Mouse (Mus musculus): ENCODE data around the gene Tmem191c. TPM values are rescaled to one million over a fixed set of nuclear protein-coding genes. Genes with fewer than 3 reads are reported as not detected.

Tmem191c gene
- polyA plus RNA-seq, 1 experiment: 10.6 TPM

DNA sequence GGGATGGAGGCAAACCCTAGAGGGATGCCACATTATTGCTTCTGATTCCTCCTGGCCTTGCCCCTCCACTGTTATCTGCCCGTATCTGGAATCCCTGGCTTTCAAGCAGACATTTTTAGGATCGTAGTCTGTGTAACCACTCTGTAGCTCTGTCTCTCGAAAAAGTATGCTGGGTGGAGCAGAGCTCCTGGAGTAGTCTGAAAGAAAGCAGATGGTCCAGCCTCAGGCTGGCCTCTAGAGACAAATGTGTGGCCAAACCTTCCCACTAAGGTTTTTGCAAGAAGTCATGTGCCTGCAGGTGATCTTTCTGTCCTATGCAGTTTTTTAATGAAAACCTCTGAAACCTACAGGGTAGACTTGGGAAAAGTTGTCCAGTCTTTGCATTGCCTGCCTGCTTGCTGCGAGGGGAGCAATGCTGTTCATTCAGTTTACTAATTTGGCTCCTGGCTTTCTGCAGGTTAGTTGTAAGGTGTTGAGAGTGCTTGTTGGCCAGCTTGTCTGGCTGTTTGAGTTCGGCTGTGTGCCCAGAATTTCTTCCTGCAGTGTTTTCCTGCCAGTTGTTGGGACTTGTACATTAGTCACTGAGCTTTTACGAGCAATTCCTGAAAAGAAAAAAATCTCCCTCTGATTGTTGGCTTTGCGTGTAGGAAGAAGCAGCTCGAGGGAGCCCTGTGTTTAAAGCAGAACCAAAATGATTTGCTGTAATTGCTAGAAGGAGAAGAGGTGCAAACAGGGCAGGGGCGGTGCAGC, 40.8 kb upstream of the Tmem191c start:
- Histone ChIP-seq H3K27me3 (ENCODE audit: control insufficient read depth, insufficient read depth, low read length) (no peaks in the 10 kb centered on the region), H3K4me1 (ENCODE audit: control insufficient read depth, insufficient read depth, insufficient read length, low read length) (peaks cover 35% of the 10 kb centered on the region), H3K36me3 (ENCODE audit: control insufficient read depth, insufficient read depth, low read length) (no peaks in the 10 kb centered on the region), H3K4me3 (ENCODE audit: low read depth, low read length) (no peak overlapping the region), H3K27ac (ENCODE audit: insufficient read depth, low read depth, low read length) (0 out of 2 replicates have a peak overlapping the region, but pooled peaks have one; percentile 18)
- 11% methylated on average over 9 of the region's 9 CpGs for WGBS
- TF ChIP-seq CTCF (IDR thresholded peaks at IDR 0.05; ENCODE audit: extremely low read depth, insufficient read length, insufficient replicate concordance, low read depth, low read length) (no peak), POLR2A (IDR thresholded peaks at IDR 0.05; ENCODE audit: low read depth, low read length) (no peak)

DNA sequence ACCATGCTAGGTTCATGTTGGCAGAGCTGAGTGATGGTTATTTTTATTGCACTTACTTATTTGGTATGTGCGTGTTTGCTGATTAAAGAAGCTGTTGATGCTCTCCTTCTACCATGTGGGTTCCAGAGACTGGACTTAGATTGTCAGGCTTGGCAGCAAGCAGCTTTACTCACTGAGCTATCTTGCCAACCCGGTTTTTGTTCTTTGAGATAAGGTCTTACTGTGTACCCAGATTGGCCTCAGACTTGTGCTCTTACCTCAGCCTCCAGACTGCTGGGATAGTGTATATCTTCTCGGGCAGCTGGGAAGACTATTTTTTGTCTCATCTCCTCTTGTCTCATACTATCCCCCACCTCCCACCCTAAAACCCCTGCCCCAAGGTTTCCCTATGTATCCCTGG, 38.2 kb upstream of the Tmem191c start:
- Histone ChIP-seq H3K4me1 (ENCODE audit: control insufficient read depth, insufficient read depth, insufficient read length, low read length) (peaks cover 36% of the 10 kb centered on the region), H3K4me3 (ENCODE audit: low read depth, low read length) (no peak overlapping the region), H3K27me3 (ENCODE audit: control insufficient read depth, insufficient read depth, low read length) (no peaks in the 10 kb centered on the region), H3K27ac (ENCODE audit: insufficient read depth, low read depth, low read length) (no peak overlapping the region), H3K36me3 (ENCODE audit: control insufficient read depth, insufficient read depth, low read length) (no peaks in the 10 kb centered on the region)
- WGBS: 18% methylated on average over 3 of the region's 3 CpGs
- TF ChIP-seq POLR2A (IDR thresholded peaks at IDR 0.05; ENCODE audit: low read depth, low read length) (no peak), CTCF (IDR thresholded peaks at IDR 0.05; ENCODE audit: extremely low read depth, insufficient read length, insufficient replicate concordance, low read depth, low read length) (no peak)

DNA sequence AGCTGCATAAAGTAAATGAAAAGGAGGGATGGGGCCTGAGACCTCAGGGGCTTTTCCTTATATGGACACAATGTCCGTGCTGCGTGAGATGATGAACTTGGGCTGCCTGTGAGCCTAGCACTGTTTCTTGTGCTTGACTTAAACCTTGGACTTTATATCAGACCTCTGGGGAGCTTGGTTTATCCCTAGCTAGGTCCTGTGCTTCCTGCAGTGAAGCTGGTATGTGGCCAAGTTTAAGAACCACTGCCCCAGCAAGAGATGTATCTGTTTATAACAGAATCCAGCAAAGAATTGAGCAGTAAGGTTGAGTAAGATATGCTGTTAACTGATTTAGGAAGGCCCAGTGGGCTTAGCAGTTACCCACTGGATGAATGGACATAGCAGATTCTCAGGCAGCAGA, 36.5 kb upstream of the Tmem191c start:
- WGBS: 19% methylated on average over 2 of the region's 2 CpGs
- Histone ChIP-seq H3K4me1 (ENCODE audit: control insufficient read depth, insufficient read depth, insufficient read length, low read length) (peaks cover 40% of the 10 kb centered on the region), H3K36me3 (ENCODE audit: control insufficient read depth, insufficient read depth, low read length) (no peaks in the 10 kb centered on the region), H3K4me3 (ENCODE audit: low read depth, low read length) (no peak overlapping the region), H3K27ac (ENCODE audit: insufficient read depth, low read depth, low read length) (no peak overlapping the region), H3K27me3 (ENCODE audit: control insufficient read depth, insufficient read depth, low read length) (no peaks in the 10 kb centered on the region)
- TF ChIP-seq POLR2A (IDR thresholded peaks at IDR 0.05; ENCODE audit: low read depth, low read length): no peak

DNA sequence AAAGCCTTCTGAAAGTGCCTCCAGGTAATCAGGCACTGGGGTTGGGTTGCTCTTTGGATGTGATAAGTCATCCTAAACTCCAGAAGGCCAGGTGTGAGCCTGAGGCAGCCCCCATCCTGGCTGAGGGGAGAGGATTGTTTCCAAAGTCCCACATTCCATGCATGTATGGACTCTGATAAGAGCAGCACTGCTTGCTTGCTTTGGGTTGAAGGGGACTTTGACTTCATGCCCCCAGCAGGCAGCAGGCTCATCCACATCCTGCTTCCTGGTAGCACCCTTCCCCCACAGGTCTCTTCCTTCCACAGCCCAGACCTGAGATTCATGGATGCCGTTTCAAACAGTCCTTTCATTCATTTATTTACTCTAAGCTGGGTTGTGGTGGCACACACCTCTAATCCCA, 32.1 kb upstream of the Tmem191c start:
- H3K27ac ChIP-seq (ENCODE audit: insufficient read depth, low read depth, low read length): peak overlapping the region; percentile 40; the same call in 1 of the 2 replicates
- H3K4me3 ChIP-seq (ENCODE audit: low read depth, low read length): no peak overlapping the region
- no peak for TF ChIP-seq CTCF (IDR thresholded peaks at IDR 0.05; ENCODE audit: extremely low read depth, insufficient read length, insufficient replicate concordance, low read depth, low read length)
- no peak for TF ChIP-seq POLR2A (IDR thresholded peaks at IDR 0.05; ENCODE audit: low read depth, low read length)
- no peaks in the 10 kb centered on the region for H3K27me3 ChIP-seq (ENCODE audit: control insufficient read depth, insufficient read depth, low read length)
- H3K4me1 ChIP-seq (ENCODE audit: control insufficient read depth, insufficient read depth, insufficient read length, low read length): peaks cover 27% of the 10 kb centered on the region
- 6% methylated on average over 1 of the region's 1 CpGs for WGBS
- H3K36me3 ChIP-seq (ENCODE audit: control insufficient read depth, insufficient read depth, low read length): no peaks in the 10 kb centered on the region

DNA sequence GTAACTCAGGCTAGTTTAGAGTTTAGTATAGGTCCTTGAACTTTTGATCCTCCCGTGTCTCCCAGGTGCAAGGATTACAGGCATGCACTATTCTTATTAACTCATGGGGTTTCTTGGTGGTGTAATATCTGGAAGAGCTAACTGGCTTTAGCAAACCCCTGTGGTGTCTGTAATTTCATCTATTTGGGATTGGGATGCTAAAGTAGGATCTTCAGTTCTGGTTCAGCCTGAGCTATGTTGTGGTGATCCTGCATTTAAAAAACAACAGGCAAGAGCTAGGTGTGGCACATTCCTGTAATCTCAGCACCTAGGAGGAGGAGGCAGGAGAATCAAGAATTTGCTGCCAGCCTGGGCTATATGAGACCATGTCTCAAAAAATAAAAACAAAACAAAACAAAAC, 30.9 kb upstream of the Tmem191c start:
- TF ChIP-seq POLR2A (IDR thresholded peaks at IDR 0.05; ENCODE audit: low read depth, low read length) (no peak), CTCF (IDR thresholded peaks at IDR 0.05; ENCODE audit: extremely low read depth, insufficient read length, insufficient replicate concordance, low read depth, low read length) (no peak)
- H3K4me1 ChIP-seq (ENCODE audit: control insufficient read depth, insufficient read depth, insufficient read length, low read length): peaks cover 22% of the 10 kb centered on the region
- H3K27ac ChIP-seq (ENCODE audit: insufficient read depth, low read depth, low read length): no peak overlapping the region
- 22% methylated on average over 1 of the region's 1 CpGs for WGBS
- no peak overlapping the region for H3K4me3 ChIP-seq (ENCODE audit: low read depth, low read length)
- no peaks in the 10 kb centered on the region for H3K27me3 ChIP-seq (ENCODE audit: control insufficient read depth, insufficient read depth, low read length)
- H3K36me3 ChIP-seq (ENCODE audit: control insufficient read depth, insufficient read depth, low read length): no peaks in the 10 kb centered on the region

DNA sequence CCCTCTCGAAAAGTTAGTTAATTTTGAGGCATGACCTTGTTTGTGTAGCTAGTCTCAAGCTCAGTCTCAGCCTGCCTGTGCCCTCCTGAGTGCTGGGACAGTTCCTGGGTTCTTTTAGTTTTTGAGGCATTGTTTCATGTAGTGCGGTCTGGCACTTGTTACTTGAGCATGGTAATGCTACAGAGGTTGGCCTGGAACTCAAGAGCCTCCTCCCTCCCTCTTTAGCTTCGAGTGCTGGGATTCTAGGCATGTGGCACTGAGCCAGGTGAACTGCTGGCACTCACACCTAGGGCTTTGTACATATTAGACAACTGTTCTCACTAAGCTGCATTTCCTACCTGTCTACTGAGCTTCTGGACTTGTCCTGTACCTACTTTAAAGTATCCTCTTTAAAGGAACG, 28.1 kb upstream of the Tmem191c start:
- Histone ChIP-seq H3K27me3 (ENCODE audit: control insufficient read depth, insufficient read depth, low read length) (no peaks in the 10 kb centered on the region), H3K4me1 (ENCODE audit: control insufficient read depth, insufficient read depth, insufficient read length, low read length) (peaks cover 30% of the 10 kb centered on the region), H3K27ac (ENCODE audit: insufficient read depth, low read depth, low read length) (no peak overlapping the region), H3K36me3 (ENCODE audit: control insufficient read depth, insufficient read depth, low read length) (no peaks in the 10 kb centered on the region), H3K4me3 (ENCODE audit: low read depth, low read length) (no peak overlapping the region)
- 34% methylated on average over 4 of the region's 4 CpGs for WGBS
- no peak for TF ChIP-seq POLR2A (IDR thresholded peaks at IDR 0.05; ENCODE audit: low read depth, low read length)
- TF ChIP-seq CTCF (IDR thresholded peaks at IDR 0.05; ENCODE audit: extremely low read depth, insufficient read length, insufficient replicate concordance, low read depth, low read length): no peak

DNA sequence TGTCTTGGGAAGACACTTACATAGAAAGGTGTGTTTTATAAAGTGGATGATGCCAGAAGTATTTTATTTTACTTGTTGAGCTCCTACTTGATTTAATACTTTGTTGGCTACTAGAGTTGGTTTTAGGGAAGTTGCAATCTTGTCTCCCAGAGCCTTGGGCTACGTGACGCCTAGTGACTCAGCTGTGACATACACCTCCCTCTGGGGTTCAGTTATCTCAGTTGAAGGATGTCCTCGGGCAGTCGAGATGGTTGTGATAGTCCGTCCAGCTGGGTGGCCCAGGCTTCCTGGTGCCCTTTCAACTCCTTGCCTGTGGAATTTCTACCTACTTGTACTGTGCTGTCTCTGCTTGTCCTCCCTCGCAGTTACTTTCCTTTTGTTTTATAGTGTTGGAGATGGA, 26.7 kb upstream of the Tmem191c start:
- Histone ChIP-seq H3K4me1 (ENCODE audit: control insufficient read depth, insufficient read depth, insufficient read length, low read length) (peaks cover 23% of the 10 kb centered on the region), H3K27ac (ENCODE audit: insufficient read depth, low read depth, low read length) (peak overlapping the region; percentile 20; the same call in 1 of the 2 replicates), H3K4me3 (ENCODE audit: low read depth, low read length) (no peak overlapping the region), H3K36me3 (ENCODE audit: control insufficient read depth, insufficient read depth, low read length) (no peaks in the 10 kb centered on the region), H3K27me3 (ENCODE audit: control insufficient read depth, insufficient read depth, low read length) (no peaks in the 10 kb centered on the region)
- 21% methylated on average over 6 of the region's 6 CpGs for WGBS
- no peak for TF ChIP-seq POLR2A (IDR thresholded peaks at IDR 0.05; ENCODE audit: low read depth, low read length)
- TF ChIP-seq CTCF (IDR thresholded peaks at IDR 0.05; ENCODE audit: extremely low read depth, insufficient read length, insufficient replicate concordance, low read depth, low read length): no peak

Data from small intestine, adult 2 months (tissue).